Mouse (Mus musculus) cerebellum, adult 2 months (tissue): ENCODE data around the gene Mrps11.

Source experiments
- CTCF ChIP-seq: fragments of 200-500 bp; IDR thresholded peaks from 2 replicates; pipeline ENCODE4 v1.5.1; 2011; ENCODE audit warnings: low read depth, mild to moderate bottlenecking, control low read depth, low read length, moderate library complexity, borderline replicate concordance; ENCODE audit not compliant: insufficient read depth
- POLR2A ChIP-seq: fragments of 200-500 bp; IDR thresholded peaks from 2 replicates; pipeline ENCODE4 v1.6.1; 2011; ENCODE audit warnings: low read length, control low read depth, borderline replicate concordance; ENCODE audit not compliant: insufficient read depth

- TF ChIP-seq CTCF (no peak), POLR2A (no peak)
Observed at GRCm38 (mm10) chr7:78763801-78764200, 19.1 kb upstream of the Mrps11 start.
